11 mouse cellular contexts compared by ENCODE assay signal in the genomic region with DNA sequence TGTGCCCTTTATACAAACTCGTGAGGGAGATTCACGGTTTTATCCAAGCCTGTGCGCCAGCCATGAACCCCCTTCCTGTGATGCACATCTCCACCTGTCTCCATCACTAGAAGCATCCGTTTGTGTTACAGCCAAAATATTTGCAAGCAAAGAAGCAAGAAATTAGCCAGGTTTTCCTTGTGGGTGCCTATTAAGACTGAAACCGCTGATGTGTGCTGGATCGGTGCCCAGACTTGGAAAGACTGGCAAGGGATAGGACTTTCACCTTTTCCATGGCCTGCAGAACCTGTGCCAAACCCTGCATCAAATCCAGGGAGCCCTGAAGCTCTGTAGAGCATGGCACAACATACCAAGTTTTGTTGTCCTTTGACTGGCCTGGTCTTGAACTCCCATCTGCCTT.
A peak's percentile ranks its signal among the peaks of the same experiment; 100 is the strongest.
DNase-seq lines count a peak whose midpoint lies in the region; ATAC-seq lines count a peak whose summit lies in the region.
"Had no signal": no experiment of that assay in that cellular context is flagged by ENCODE, and none has a peak within 500 bp of the region (broad histone marks: within the 10 kb centered on the region; RNA-seq: fewer than 3 reads in every experiment).

No protein-coding gene starts in this region.

- no peak overlapping the region for H3K4me3 ChIP-seq in midbrain, embryonic 14.5 days (replicated peaks; ENCODE audit: low read depth, low read length)
- no peak overlapping the region for H3K4me3 ChIP-seq in midbrain, embryonic 16.5 days (ENCODE audit: low read depth, low read length)
- no peak overlapping the region for H3K4me3 ChIP-seq in intestine, embryonic 16.5 days (ENCODE audit: low read length)
- H3K4me3 ChIP-seq: myocyte; stomach, embryonic 15.5 days had no signal

- H3K9me3 ChIP-seq in midbrain, embryonic 14.5 days (ENCODE audit: control insufficient read depth, low read length): no peaks in the 10 kb centered on the region
- H3K9me3 ChIP-seq in midbrain, embryonic 16.5 days (replicated peaks; ENCODE audit: control insufficient read depth, low read length, poor library complexity, severe bottlenecking): no peaks in the 10 kb centered on the region
- no peaks in the 10 kb centered on the region for H3K9me3 ChIP-seq in intestine, embryonic 16.5 days (ENCODE audit: control insufficient read depth, low read length)
- H3K9me3 ChIP-seq: stomach, embryonic 15.5 days had no signal

- H3K9ac ChIP-seq in midbrain, embryonic 14.5 days (replicated peaks; ENCODE audit: low read length): no peak overlapping the region
- no peak overlapping the region for H3K9ac ChIP-seq in midbrain, embryonic 16.5 days (ENCODE audit: low read depth, low read length)
- no peak overlapping the region for H3K9ac ChIP-seq in intestine, embryonic 16.5 days (ENCODE audit: low read depth, low read length)
- H3K9ac ChIP-seq: liver, embryonic 14.5 days; stomach, embryonic 15.5 days had no signal

- DNase-seq in adrenal gland, postnatal 10 days: peak; percentile 73
- DNase-seq in adrenal gland, adult 8-10 months: no peak
- DNase-seq in midbrain, embryonic 14.5 days: peak; percentile 40
- DNase-seq in cerebellum, adult 11 months: peak; percentile 37
- DNase-seq in kidney, adult 9 months: peak; percentile 96
- no peak for DNase-seq in ovary, adult 18-20 months (ENCODE audit: low spot score)

- no peak for ATAC-seq in midbrain, embryonic 14.5 days (ENCODE audit: low FRiP score, low TSS enrichment)
- no peak for ATAC-seq in midbrain, embryonic 16.5 days
- no peak for ATAC-seq in intestine, embryonic 16.5 days

- H3K4me2 ChIP-seq in midbrain, embryonic 14.5 days (ENCODE audit: low read length): no peak overlapping the region
- H3K4me2 ChIP-seq in midbrain, embryonic 16.5 days (ENCODE audit: low read length): no peak overlapping the region
- H3K4me2 ChIP-seq in intestine, embryonic 16.5 days (ENCODE audit: low read depth, low read length): no peak overlapping the region
- H3K4me2 ChIP-seq: stomach, embryonic 15.5 days had no signal

- no peaks in the 10 kb centered on the region for H3K36me3 ChIP-seq in midbrain, embryonic 14.5 days (ENCODE audit: control insufficient read depth, insufficient read depth, low read length)
- H3K36me3 ChIP-seq in midbrain, embryonic 16.5 days (ENCODE audit: control insufficient read depth, insufficient read depth, low read length): no peaks in the 10 kb centered on the region
- H3K36me3 ChIP-seq in intestine, embryonic 16.5 days (ENCODE audit: control insufficient read depth, insufficient read depth, low read length): no peaks in the 10 kb centered on the region
- H3K36me3 ChIP-seq: stomach, embryonic 15.5 days had no signal

- no peak overlapping the region for H3K27ac ChIP-seq in midbrain, embryonic 14.5 days (replicated peaks; ENCODE audit: low read depth, low read length)
- H3K27ac ChIP-seq in midbrain, embryonic 16.5 days (ENCODE audit: low read length): no peak overlapping the region
- no peak overlapping the region for H3K27ac ChIP-seq in intestine, embryonic 16.5 days (ENCODE audit: low read length)
- H3K27ac ChIP-seq: liver, embryonic 14.5 days; stomach, embryonic 15.5 days had no signal

- no peaks in the 10 kb centered on the region for H3K27me3 ChIP-seq in midbrain, embryonic 14.5 days (ENCODE audit: control insufficient read depth, insufficient read depth, low read length)
- H3K27me3 ChIP-seq in midbrain, embryonic 16.5 days (ENCODE audit: control insufficient read depth, insufficient read depth, low read depth, low read length): no peaks in the 10 kb centered on the region
- H3K27me3 ChIP-seq in intestine, embryonic 16.5 days (replicated peaks; ENCODE audit: control insufficient read depth, insufficient read depth, low read length): no peaks in the 10 kb centered on the region
- H3K27me3 ChIP-seq: stomach, embryonic 15.5 days had no signal

- 85% methylated on average over 6 of the region's 6 CpGs for WGBS in midbrain, embryonic 14.5 days
- 77% methylated on average over 6 of the region's 6 CpGs for WGBS in midbrain, embryonic 16.5 days
- 71% methylated on average over 6 of the region's 6 CpGs for WGBS in intestine, embryonic 16.5 days

- H3K4me1 ChIP-seq in midbrain, embryonic 14.5 days (ENCODE audit: control insufficient read depth, insufficient read depth, low read length): no peaks in the 10 kb centered on the region
- no peaks in the 10 kb centered on the region for H3K4me1 ChIP-seq in midbrain, embryonic 16.5 days (ENCODE audit: control insufficient read depth, insufficient read depth, low read length)
- peaks cover 12% of the 10 kb centered on the region for H3K4me1 ChIP-seq in intestine, embryonic 16.5 days (ENCODE audit: control insufficient read depth, insufficient read depth, low read length)

Comparison
In these comparisons a context has a peak if more than half of its experiments do, and no peak if none do; other contexts are left out.
1. DNase-seq: peak in adrenal gland, postnatal 10 days (single experiment), midbrain, embryonic 14.5 days (single experiment), cerebellum, adult 11 months (single experiment) and kidney, adult 9 months (single experiment); none in adrenal gland, adult 8-10 months (single experiment) and ovary, adult 18-20 months (single experiment).